Mouse (Mus musculus): ENCODE measurements around the gene Capg.

Gene Capg

DNA sequence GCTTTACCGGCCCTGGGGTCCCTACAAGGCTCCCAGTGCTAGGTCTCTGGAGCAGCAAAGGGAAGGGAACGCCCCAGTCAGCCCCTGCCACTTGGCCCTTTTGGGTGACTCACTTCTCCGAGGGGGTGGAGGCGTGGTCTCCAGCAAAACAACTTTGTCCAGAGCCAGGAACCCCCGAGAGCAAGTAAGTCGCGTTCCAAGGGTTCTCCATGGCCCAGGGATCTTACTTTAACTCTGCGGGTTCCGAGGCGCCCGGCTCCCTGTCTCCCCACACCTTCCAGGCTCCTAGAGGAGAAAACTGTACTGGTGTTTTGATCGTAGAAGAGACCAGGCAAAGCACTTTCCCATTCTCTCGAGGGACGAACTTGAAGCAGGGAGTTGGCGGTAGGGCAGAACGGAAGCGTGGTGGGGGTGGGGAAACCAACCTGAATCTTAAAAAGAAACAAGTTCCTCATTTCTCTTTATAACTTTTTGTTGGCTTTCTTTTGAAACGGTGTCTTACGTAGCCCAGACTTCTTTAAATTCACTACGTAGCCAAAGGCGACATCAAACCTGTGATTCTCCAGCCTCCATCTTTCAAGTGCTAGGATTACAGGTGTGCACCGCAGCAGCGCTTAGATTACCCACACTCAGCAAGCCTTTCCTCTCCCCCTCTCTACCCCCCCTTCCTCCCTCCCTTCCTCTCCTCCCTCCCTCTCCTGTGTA, at the start of gene Capg:
Gene Capg, plus strand, starts transcription at position 109 of the 705 bp plus-strand sequence.
- peak; percentile 55 to 58 for DNase-seq

- DNase-seq = no peak
These were observed 45.2 kb upstream of the Capg start for GRCm38 (mm10) chr6:72498950-72499349.

DNA sequence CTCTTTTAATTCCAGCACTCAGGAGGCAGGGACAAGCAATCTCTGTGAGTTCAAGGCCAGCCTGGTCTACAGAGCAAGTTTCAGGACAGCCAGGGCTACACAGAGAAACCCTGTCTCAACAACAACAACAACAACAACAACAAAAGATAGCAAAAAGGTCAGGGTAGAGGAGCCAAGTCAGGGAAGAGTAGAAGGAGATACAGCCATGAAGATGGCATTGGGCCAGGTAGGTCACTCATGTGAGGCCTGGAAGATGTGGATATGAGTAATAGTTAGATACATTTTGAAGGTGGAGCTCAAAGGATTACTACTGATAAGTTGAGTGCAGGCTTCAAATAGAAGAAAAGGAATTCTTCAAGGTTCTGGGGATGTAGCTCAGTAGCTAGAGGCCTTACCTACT, 40.9 kb upstream of the Capg start:
- DNase-seq = no peak

GRCm38 (mm10) chr6:72503939-72504338, 40.3 kb upstream of the Capg start:
- DNase-seq = no peak

DNA sequence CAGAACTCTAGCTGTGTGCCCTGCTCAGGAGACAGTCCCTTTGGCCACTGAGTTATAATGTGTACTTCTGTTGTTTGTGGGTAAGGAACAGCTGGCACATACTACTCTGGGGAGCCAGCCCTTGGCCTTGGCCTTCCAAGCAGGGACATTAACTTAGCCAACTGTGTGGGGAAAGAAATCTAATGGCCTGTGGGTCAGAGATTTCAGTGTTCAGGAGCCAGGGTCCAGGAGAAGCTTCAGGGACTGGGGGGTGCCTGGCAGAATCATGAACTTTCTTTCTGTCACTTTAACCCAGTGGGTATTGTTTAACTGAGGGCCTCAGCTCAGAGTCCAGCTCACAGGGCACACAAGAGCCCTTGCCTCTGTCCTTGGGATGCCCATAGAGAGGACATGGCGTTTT, 38.1 kb upstream of the Capg start:
- DNase-seq = no peak

GRCm38 (mm10) chr6:72508596-72508995, 35.6 kb upstream of the Capg start:
- DNase-seq = no peak

DNA sequence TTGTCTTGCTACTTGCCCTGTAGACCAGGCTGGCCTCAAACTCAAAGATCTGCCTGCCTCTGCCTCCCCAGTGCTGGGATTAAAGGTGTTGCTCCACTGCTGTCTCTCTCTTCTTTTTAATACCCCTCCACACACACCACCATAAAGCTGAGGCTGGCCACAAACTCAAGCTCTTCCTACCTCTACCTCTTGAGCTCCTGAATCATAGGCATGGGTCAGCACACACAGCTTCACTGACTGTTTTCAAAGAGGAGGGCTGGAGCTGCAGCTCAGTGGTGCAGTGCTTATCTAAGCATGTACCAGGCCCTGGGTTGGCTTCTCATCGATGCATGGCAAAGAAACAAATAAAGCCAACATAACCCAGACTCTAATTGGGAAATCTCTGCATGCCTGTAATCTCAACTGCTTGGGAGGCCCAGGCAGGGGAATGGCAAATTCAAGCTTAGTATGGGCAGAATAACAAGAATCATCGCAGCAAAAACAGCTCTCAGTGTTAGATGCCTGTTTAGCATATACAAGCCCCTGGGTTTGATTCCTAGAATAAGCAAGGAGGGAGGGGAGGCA, 34.2 kb upstream of the Capg start:
- DNase-seq = no peak

DNA sequence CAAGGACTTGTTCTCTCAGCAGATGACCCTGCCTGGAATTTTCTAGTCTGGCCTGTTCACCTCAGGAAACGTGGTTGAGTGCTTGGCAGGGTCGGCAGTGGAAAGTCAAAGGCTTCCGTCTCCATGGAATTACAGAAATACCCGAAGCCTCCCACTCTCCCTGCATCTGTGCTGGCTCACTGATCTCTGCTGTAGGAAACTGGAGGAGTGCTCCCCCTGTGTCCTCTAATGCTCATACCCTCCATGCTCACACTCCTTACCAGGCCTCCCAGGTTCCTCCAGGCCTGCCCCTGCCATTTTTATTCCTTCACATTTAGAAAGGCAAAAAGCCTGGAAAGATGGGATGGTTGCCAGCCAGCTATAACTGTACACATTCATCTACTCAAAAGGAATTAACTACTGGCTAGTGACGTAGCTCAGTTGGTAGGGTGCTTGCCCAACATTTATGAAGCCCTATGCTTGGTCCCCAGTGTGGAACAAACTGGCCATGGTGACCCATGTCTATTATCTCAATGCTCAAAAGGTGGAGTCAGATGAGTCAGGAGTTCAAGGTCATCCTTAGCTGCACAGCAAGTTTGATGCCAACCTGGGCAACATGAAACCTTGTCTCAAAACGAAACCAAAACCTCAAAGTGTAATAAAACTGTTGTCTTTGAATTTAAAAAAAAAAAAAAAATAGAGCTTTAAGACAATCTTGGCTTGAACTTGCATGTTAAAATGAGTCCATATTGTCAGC, 33.3 kb upstream of the Capg start:
- no peak for DNase-seq

DNA sequence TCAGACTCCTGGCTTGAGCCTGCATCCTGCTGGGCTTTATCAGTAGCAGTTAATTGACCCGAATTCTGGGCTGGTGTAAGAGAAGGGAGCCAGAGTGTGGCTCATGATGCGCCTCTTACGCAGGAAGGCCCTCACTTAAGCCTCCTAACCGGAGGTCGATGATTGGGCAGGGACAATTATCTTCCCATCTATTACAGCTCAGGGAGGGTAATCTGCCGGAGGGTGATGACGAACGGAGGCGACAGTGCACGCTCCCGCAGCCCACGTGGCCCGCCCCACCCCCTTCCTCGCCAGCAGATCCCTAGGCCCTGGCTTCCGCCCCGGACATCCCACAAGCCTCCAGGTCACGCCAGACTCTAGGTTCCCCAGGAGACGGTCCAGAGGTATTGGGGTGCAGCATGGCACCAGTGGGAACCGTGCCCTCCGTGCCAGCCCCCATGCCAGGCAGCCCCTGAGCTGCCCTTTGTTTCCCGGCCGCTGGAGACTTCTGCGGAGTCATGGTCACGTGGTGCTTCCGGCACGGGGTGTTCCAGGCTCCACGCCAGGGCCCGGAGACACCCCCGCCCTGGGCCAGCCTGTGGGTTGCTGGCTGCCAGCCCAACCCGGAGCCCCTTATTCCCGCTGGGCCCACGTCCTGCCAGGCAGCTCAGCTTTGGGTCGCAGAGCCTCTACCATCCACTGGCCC, 31.7 kb upstream of the Capg start:
- DNase-seq = peak; percentile 80 to 83

DNA sequence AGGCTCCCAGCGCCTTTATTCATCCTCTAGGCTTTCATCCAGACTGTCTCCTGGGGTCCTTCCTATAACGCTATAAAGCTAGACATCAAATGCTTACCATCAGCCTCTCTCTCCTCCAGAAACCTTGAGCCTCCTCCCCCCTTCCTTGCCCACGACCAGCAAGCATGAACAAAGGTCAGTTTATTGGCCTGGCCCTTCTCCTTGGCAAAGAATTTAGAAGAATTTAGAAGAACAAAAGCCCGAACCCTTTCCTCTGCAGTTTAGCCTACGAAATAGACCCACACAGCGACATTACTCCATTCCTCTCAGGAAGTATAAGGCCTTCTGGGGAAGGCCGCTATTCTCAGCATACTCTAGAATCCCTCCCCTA, 31.1 kb upstream of the Capg start:
- no peak for DNase-seq

DNA sequence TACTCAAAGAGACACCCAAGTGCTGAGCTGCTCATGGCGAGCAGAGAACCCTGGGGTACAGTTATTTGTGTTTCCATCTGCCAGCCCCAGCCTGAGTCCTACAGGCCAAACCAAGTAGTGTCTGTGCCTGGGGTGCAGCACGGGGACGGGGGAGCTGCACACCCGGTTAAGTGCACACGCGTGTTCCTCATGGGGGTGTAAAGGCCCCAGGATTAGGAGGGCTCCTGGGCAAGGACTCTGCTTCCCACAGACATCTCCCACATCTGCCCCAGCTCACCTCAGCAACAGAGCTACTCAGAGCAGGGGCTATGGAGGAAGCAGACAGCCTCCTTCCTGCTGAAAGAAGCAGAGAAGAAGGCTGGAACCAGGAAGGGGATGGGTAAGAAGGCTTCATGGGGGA, 28.5 kb upstream of the Capg start:
- DNase-seq = no peak

DNA sequence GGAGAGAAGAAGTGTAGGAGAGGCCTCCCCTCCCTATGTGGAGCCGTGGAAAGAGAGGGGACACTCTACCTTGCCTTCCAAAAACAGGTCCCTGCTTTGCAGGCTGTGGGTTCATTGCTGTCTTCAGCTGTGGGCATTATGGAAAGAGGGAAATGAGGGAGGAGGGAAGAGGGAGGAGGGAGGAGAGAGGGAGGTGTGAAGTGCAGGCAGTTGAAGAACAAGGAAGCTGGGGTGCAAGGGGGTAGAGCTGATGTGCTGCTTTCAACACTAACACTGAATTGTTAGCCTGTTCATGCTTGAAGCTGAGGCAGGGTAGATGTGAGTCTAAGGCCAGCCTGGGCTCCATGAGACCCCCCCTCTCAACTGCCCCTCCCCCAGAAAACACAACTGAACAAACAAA, 25.3 kb upstream of the Capg start:
- DNase-seq = no peak

GRCm38 (mm10) chr6:72519303-72519702, 24.9 kb upstream of the Capg start:
- DNase-seq = no peak

GRCm38 (mm10) chr6:72519892-72520663, 24.1 kb upstream of the Capg start:
- DNase-seq = no peak

DNA sequence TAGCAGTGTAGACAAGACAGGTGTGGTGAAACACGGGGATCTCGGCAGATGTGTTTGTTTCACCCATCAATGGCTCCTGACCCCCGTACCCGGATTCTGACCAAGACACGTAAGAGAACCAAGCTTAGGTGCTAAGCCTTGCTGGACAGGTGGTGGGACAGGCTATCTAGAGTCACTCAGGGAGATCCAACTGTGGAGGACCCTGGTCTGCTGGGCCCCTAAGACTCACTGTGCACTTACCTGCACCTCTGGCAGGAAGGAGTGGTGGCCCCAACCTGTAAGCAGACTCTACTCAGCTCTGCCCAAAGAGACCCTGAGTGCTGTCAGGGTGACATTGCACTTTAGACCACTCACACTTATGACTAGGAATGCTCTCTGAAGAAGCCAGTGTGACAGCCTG, 23.3 kb upstream of the Capg start:
- no peak for DNase-seq

DNA sequence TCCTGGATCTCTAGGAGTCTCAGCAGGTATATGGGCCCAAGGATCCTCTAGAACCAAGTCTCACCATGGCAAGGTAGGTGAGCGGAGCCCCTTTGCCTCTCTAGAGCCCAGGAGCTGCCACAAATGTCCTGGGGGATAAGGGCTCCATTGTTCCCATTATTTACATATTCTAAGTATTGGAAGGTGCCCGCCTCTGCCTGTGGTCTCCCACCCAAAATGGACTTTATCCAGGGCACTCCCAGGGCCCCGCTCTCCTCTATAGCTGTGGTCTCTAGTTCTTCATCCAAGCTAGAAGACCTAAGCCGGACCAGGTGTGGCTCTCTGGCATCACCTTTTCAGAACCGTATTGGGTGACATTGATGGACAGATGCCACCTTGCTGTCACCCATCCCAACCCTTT, 22.6 kb upstream of the Capg start, which contains the start of gene Sh2d6:
Gene Sh2d6, minus strand, starts transcription at position 101 of the 400 bp plus-strand sequence.
- DNase-seq = no peak

DNA sequence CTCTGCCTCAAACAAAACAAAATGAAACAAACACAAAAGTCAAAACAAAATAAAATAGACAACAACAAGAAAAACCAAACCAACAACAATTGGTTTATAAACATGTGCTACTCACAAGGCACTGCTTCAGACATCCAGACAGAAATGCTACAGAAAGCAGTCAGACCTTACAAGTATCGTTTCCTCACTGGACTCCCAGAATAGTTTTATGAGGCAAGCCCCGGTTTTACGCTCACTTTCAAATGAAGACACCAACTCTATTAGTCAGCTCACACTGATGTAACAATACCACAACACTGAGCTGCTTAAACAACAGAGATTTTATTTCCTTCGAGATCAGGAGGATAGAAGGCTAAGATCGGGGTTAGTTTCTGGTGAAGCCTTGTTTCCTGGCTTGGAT, 21.9 kb upstream of the Capg start:
- no peak for DNase-seq

DNA sequence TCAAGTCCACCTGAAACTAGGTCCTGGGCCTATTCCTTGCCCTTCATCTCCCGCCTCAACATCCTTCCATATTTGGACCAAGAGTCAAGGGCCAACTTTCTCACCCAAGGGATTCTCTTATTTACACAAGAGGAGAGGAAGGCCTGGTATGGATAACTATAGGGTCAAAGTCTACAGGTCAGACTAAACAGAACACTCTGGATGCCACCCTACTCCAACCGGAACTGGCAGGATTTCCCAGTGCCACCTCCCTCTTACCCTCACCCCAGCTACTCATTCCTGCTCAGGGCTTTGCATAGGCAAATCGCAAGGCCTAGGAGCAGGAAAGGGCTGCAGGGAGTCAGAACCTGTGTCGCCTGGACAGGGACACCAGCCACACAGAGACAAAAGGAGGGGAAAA, 21.0 kb upstream of the Capg start:
- no peak for DNase-seq

DNA sequence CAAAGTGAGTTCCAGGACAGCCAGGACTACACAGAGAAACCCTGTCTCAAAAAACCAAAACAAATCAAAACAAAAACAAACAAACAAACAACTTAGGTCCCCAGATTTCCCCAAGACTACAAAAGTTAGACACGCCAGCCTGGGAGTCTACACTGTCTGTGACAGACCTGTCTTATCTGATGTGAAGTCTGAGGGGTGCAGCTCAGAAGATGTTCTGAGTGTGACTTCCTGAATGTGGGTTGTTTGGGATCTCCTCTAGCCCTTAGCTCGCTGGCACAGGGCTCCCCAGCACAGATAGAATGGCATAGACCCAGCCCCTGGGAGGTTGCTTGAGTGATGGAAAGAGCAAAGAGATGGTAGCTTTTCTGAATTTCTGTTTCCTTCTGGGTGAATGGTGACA, 20.0 kb upstream of the Capg start:
- no peak for DNase-seq

- DNase-seq = no peak
These were observed 17.1 kb upstream of the Capg start for GRCm38 (mm10) chr6:72527070-72527469.

DNA sequence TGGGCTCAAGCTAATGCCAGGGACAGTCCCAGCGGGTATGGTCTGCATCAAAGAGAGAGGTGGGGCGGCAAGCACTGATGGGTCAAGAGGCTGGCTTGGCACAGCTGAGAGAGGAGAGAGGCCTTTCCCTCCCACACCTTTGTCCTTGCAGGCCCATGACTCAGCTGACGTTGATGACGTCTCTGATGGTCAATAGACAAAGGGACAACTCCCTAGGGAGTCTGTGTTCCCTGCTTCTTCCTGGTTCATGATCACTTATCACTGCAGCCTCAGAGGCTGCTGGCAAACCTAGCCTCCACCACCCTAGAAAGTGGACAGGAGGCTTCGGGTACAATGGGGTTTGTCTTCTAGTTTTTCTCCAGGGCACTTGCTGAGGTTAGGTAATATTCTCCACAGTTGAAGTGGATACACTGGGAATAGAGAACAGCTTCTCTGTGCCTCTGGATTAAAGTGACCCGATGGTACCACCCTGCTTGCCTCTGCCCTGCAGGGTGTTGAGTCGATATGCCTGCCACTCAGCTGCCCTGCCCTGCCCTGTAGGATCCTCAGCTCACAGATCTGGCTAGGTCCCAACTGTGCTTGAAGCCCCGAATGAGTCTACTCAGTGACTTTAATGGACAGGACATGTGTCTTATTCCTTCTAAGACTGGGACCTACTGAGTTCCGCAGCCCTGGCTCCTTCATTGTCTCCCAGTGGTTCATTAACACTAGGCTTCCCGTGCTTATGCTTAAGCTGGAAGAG, 15.6 kb upstream of the Capg start:
- no peak for DNase-seq

GRCm38 (mm10) chr6:72532580-72532979, 11.6 kb upstream of the Capg start:
- DNase-seq = no peak
